Mouse (Mus musculus) liver, embryonic 13.5 days (tissue): ENCODE measurements at regions not wholly inside any gene's neighbourhood (a gene's known extent, or its start where the extent isn't known, plus 50 kb on each side); places are given as distances from the start of the nearest gene placed in this dataset.
"Not testable (repeated sequence)": the region's sequence is repeated elsewhere in the genome, so short reads cannot be mapped to it uniquely, and the experiment has no call there.

Experiments used
- ATAC-seq: fragments of 200-750 bp; cut with Nextera tagmentation; 2 replicates; pipeline ENCODE4 v1.8.0; 2017; ENCODE audit warnings: low read depth, mild to moderate bottlenecking, moderate number of reproducible peaks, moderate library complexity
- DNase-seq: peaks from one replicate; pipeline ENCODE4 v3.0.0; 2022
- H3K27ac ChIP-seq: fragments of 300-500 bp; sonication (generic); 2 replicates; pipeline ENCODE4 v1.5.1; 2015; ENCODE audit warnings: moderate library complexity, mild to moderate bottlenecking, inconsistent platforms
- H3K27me3 ChIP-seq: fragments of 300-500 bp; sonication (generic); 2 replicates; pipeline ENCODE4 v1.6.1; 2015; ENCODE audit warnings: mild to moderate bottlenecking, inconsistent platforms
- H3K36me3 ChIP-seq: fragments of 300-500 bp; sonication (generic); 2 replicates; pipeline ENCODE4 v1.6.1; 2015; ENCODE audit warnings: mild to moderate bottlenecking, inconsistent platforms
- H3K4me1 ChIP-seq: fragments of 300-500 bp; sonication (generic); replicated peaks from 2 replicates; pipeline ENCODE4 v1.6.1; 2015; ENCODE audit warnings: inconsistent platforms
- H3K4me2 ChIP-seq: fragments of 300-500 bp; sonication (generic); 2 replicates; pipeline ENCODE4 v1.6.1; 2015; ENCODE audit warnings: inconsistent platforms, mild to moderate bottlenecking, moderate library complexity
- H3K4me3 ChIP-seq: fragments of 300-500 bp; sonication (generic); replicated peaks from 2 replicates; pipeline ENCODE4 v1.5.1; 2015; ENCODE audit warnings: mild to moderate bottlenecking, inconsistent platforms
- H3K9ac ChIP-seq: fragments of 300-500 bp; sonication (generic); 2 replicates; pipeline ENCODE4 v1.6.1; 2015; ENCODE audit warnings: mild to moderate bottlenecking, inconsistent platforms
- H3K9me3 ChIP-seq: fragments of 300-500 bp; sonication (generic); replicated peaks from 2 replicates; pipeline ENCODE4 v1.6.1; 2016; ENCODE audit warnings: inconsistent platforms
- WGBS: fragments of 180-500 bp; shearing (Covaris S2); methylation state at CpG from one replicate; pipeline ENCODE4 v1.1.7; 2015; ENCODE audit not compliant: insufficient replicate concordance; 5-methylcytosine and 5-hydroxymethylcytosine counted together

DNA sequence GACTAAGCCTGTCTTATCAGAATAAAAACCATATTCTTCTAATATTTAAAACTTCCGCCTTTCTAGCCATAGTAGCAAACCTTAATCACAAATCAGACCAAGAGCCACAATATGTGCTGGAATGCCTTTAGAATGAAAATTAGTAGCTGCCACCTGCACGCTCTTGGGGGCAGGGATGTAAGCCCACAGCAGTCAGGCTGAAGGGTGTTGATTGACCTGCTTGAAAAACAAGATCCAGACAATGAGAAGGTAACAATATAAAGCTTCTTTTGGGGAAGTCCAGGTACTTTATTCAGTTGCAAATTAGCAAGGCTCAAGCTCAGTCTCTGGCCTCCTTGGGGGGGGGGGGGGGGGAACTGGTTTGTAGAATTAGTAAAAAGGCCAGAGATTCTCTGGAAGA lies 222.3 kb upstream of the Ell2 start:
- 56% methylated on average over 2 of the region's 2 CpGs for WGBS
- not testable (repeated sequence) for H3K9ac ChIP-seq, H3K4me3 ChIP-seq, H3K9me3 ChIP-seq, ATAC-seq, H3K27ac ChIP-seq, H3K4me1 ChIP-seq, H3K4me2 ChIP-seq, H3K27me3 ChIP-seq, DNase-seq, H3K36me3 ChIP-seq

GRCm38 (mm10) chr13:75501530-75501929 lies 205.0 kb upstream of the Ell2 start:
- H3K36me3 ChIP-seq = no peaks in the 10 kb centered on the region
- no peaks in the 10 kb centered on the region for H3K27me3 ChIP-seq
- DNase-seq (no peak), ATAC-seq (no peak)
- no peak overlapping the region for H3K4me3 ChIP-seq
- no peak overlapping the region for H3K4me2 ChIP-seq
- no peak overlapping the region for H3K9ac ChIP-seq
- H3K9me3 ChIP-seq = no peaks in the 10 kb centered on the region
- 38% methylated on average over 3 of the region's 3 CpGs for WGBS
- no peaks in the 10 kb centered on the region for H3K4me1 ChIP-seq
- H3K27ac ChIP-seq = no peak overlapping the region

DNA sequence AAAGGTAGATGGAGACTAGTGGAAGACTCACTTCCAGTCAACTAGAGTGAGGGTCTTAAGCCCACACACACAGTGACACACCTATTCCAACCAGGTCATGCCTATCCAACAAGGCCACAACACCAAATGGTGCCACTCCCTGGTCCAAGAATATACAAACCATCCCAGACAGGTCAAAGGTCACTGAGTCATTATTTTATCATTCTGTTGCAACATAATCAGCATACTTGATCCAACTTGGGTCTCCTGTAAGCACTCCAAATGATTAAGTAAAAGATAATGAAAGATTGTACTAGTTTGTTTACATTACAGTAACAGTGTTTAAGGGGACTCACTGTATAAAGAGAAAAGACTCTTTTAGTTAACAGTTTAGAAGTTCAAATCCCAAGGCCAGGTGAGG lies 203.2 kb upstream of the Ell2 start:
- Histone ChIP-seq H3K9ac (no peak overlapping the region), H3K27ac (no peak overlapping the region), H3K4me3 (no peak overlapping the region), H3K9me3 (no peaks in the 10 kb centered on the region), H3K4me2 (no peak overlapping the region), H3K27me3 (no peaks in the 10 kb centered on the region), H3K36me3 (no peaks in the 10 kb centered on the region), H3K4me1 (no peaks in the 10 kb centered on the region)
- no peak for DNase-seq
- no peak for ATAC-seq

GRCm38 (mm10) chr13:75514315-75515020 lies 192.1 kb upstream of the Ell2 start:
- H3K36me3 ChIP-seq = no peaks in the 10 kb centered on the region
- H3K9me3 ChIP-seq = no peaks in the 10 kb centered on the region
- no peaks in the 10 kb centered on the region for H3K4me1 ChIP-seq
- no peak overlapping the region for H3K9ac ChIP-seq
- no peak for DNase-seq
- WGBS = 39% methylated on average over 1 of the region's 1 CpGs
- no peak overlapping the region for H3K4me2 ChIP-seq
- H3K27me3 ChIP-seq = no peaks in the 10 kb centered on the region
- no peak overlapping the region for H3K27ac ChIP-seq
- H3K4me3 ChIP-seq = no peak overlapping the region
- no peak for ATAC-seq

DNA sequence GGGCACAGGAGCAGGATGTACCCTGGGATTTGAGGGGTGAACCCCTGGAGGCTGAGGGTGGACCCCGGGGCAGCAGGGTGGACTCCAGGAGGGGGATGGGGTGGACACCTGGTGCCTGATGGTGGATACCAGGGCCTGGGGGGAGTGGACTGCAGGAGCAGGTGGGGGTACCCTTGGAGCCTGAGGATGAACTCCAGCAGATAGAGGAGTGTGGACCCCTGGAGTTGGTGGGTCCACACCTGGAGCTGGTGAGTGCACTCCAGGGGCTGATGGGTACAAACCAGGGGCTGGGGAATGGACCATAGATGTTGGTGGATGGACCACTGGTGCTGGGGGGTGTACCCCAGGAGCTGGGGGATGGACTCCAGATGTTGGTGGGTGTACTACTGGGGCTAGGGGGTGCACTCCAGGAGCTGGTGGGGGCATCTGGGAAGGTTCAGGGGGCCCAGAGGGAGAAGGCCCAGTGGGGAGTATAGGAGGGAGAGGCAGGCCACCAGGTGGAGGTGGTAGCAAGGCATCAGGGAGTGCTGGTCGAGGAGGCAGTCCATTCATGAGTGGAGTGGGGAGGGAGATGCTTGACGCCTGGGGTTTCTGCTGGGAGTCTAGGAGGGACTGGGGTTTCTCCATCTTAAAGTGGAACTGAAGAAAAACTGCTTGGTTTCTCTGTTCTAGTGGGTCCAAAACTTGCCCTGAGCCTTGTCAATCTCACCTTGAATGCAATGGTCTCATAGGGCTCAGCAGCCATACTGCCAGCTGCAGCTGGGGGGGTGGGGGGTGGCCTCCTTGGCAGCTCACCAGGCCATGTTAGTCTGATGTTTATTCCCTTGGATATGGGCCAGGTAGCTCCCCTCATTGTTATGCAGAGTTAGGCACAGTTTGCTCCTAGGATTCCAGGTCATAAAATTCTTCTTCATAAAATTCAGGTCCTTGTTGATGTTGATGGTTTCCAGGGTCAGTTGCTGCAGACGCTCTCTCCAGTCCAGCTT lies 183.0 kb upstream of the Ell2 start:
- H3K4me2 ChIP-seq = no peak overlapping the region
- DNase-seq (no peak), ATAC-seq (no peak)
- no peak overlapping the region for H3K27ac ChIP-seq
- no peaks in the 10 kb centered on the region for H3K4me1 ChIP-seq
- H3K4me3 ChIP-seq = no peak overlapping the region
- H3K9ac ChIP-seq = no peak overlapping the region
- no peaks in the 10 kb centered on the region for H3K9me3 ChIP-seq
- no peaks in the 10 kb centered on the region for H3K27me3 ChIP-seq
- 57% methylated on average over 4 of the region's 4 CpGs for WGBS
- no peaks in the 10 kb centered on the region for H3K36me3 ChIP-seq

GRCm38 (mm10) chr13:75524481-75524880 lies 182.1 kb upstream of the Ell2 start:
- Histone ChIP-seq H3K36me3 (no peaks in the 10 kb centered on the region), H3K9ac (no peak overlapping the region), H3K9me3 (no peaks in the 10 kb centered on the region), H3K4me2 (no peak overlapping the region), H3K27ac (no peak overlapping the region), H3K4me1 (no peaks in the 10 kb centered on the region), H3K27me3 (no peaks in the 10 kb centered on the region), H3K4me3 (no peak overlapping the region)
- DNase-seq (no peak), ATAC-seq (no peak)
- WGBS = 68% methylated on average over 4 of the region's 4 CpGs

DNA sequence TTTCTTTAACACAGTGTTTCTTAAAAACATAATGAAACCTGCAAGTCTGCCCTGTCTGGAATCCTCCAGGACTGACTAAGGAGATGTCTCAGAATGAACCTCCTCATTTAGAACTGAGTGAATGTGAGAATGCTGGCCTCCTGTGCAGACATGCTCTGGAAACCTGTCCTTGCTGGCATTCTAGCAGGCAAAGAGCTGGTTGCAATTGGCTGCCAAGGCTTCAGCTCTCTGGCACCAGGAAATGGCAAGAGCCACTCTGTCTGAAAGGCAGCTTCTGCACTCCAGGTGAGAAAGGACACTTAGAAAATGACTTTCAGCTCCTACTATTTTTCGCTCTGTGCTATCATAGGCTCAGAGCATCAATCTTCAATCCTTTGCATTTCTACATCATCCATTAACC lies 175.0 kb upstream of the Ell2 start:
- Histone ChIP-seq H3K4me1 (no peaks in the 10 kb centered on the region), H3K36me3 (no peaks in the 10 kb centered on the region), H3K9me3 (no peaks in the 10 kb centered on the region), H3K9ac (no peak overlapping the region), H3K4me3 (no peak overlapping the region), H3K4me2 (no peak overlapping the region), H3K27me3 (no peaks in the 10 kb centered on the region), H3K27ac (no peak overlapping the region)
- ATAC-seq (no peak), DNase-seq (no peak)
- 63% methylated on average over 1 of the region's 1 CpGs for WGBS

GRCm38 (mm10) chr13:75541446-75541845 lies 165.1 kb upstream of the Ell2 start:
- Histone ChIP-seq H3K9me3 (no peaks in the 10 kb centered on the region), H3K4me1 (no peaks in the 10 kb centered on the region), H3K9ac (no peak overlapping the region), H3K36me3 (no peaks in the 10 kb centered on the region), H3K4me2 (no peak overlapping the region), H3K27ac (no peak overlapping the region), H3K27me3 (no peaks in the 10 kb centered on the region), H3K4me3 (no peak overlapping the region)
- 59% methylated on average over 2 of the region's 2 CpGs for WGBS
- DNase-seq = no peak
- ATAC-seq = no peak

- no peak for DNase-seq
Measured at GRCm38 (mm10) chr13:75542253-75542945, 164.2 kb upstream of the Ell2 start.

DNA sequence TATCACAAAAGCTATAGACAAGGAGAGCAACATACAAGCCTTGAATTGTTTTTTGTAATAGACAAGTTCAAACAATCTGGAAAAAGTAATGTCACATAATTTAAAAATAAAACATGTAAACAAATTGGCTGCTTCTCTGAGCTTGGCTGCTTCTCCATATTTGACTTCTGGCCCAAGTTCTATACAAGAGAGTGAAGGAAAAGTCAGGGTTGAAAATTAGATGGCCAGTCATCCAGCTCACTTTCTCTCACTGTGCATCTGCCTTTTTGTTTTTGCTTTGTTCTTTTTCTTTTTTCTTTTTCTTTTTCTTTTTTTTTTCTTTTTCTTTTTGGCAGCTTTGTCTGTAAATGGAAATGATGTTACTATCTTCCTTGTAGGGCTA lies 163.6 kb upstream of the Ell2 start:
- Histone ChIP-seq H3K9ac (no peak overlapping the region), H3K27ac (no peak overlapping the region), H3K4me3 (no peak overlapping the region), H3K4me1 (no peaks in the 10 kb centered on the region), H3K9me3 (no peaks in the 10 kb centered on the region), H3K36me3 (no peaks in the 10 kb centered on the region), H3K27me3 (no peaks in the 10 kb centered on the region), H3K4me2 (no peak overlapping the region)
- ATAC-seq (no peak), DNase-seq (no peak)

More at GRCm38 (mm10) chr13:75542253-75542945, 164.2 kb upstream of the Ell2 start:
- 49% methylated on average over 2 of the region's 2 CpGs for WGBS
- Histone ChIP-seq H3K27ac (no peak overlapping the region), H3K36me3 (no peaks in the 10 kb centered on the region), H3K9ac (no peak overlapping the region), H3K9me3 (no peaks in the 10 kb centered on the region), H3K4me1 (no peaks in the 10 kb centered on the region), H3K27me3 (no peaks in the 10 kb centered on the region), H3K4me3 (no peak overlapping the region), H3K4me2 (no peak overlapping the region)
- ATAC-seq = no peak

DNA sequence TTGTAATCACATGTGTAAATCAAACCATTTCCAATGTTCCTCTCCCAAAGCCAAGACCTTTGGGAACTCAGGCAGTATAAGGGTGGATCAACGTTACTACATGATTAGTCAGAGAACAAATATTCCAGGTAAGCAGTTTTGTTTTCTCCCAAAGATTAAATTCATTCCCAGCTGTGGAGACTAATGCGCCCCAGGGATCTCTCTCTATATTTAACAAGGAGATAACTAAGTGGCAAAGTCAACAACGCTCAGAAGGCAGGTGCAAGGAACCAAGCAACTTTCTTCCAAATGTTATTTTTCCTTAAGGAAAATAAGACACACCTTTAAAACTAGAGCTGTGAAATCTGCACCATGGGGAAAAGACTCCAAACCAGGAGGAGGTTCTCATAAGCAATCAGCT lies 163.0 kb upstream of the Ell2 start:
- WGBS = 59% methylated on average over 3 of the region's 3 CpGs
- H3K27me3 ChIP-seq = no peaks in the 10 kb centered on the region

More for the DNA sequence above, 163.0 kb upstream of the Ell2 start:
- H3K27ac ChIP-seq = no peak overlapping the region
- ATAC-seq (no peak), DNase-seq (no peak)
- H3K4me2 ChIP-seq = no peak overlapping the region
- H3K9me3 ChIP-seq = no peaks in the 10 kb centered on the region
- H3K9ac ChIP-seq = no peak overlapping the region
- H3K36me3 ChIP-seq = no peaks in the 10 kb centered on the region
- no peak overlapping the region for H3K4me3 ChIP-seq
- no peaks in the 10 kb centered on the region for H3K4me1 ChIP-seq
